Mouse (Mus musculus): Measurements from ENCODE around the gene Zdhhc11. TPM values are rescaled to one million over a fixed set of nuclear protein-coding genes. Genes with fewer than 3 reads are reported as not detected.

Zdhhc11 gene
- not detected in 2 replicates for polyA plus RNA-seq (2014; fragmentation: Nextera tagmentation; extraction: Ambion mirVana)

GRCm38 (mm10) chr13:73963551-73963950 lies at the start of gene Zdhhc11:
TSS of gene Zdhhc11 (plus strand) at chr13:73963851.
- no peak within 1 kb of the TSS for H3K9ac ChIP-seq (replicated peaks; ENCODE audit: low read depth, low read length)
- no peaks in the 10 kb centered on the region for H3K27me3 ChIP-seq (ENCODE audit: control insufficient read depth, insufficient read depth, low read length)
- no peaks in the 10 kb centered on the region for H3K4me1 ChIP-seq (ENCODE audit: control insufficient read depth, insufficient read depth, low read length)
- H3K9me3 ChIP-seq (ENCODE audit: control insufficient read depth, low read length), result no peaks in the 10 kb centered on the region
- peaks cover 36% of the 10 kb centered on the region for H3K36me3 ChIP-seq (ENCODE audit: control insufficient read depth, insufficient read depth, low read length)
- no peak within 1 kb of the TSS for H3K4me3 ChIP-seq (ENCODE audit: low read depth, low read length)
- 88% methylated on average over 5 of the region's 5 CpGs for WGBS
- no peak within 1 kb of the TSS for H3K27ac ChIP-seq (ENCODE audit: low read depth, low read length)
- no peak within 1 kb of the TSS for H3K4me2 ChIP-seq (ENCODE audit: low read depth, low read length)
- ATAC-seq (ENCODE audit: low read depth), result no peak

DNA sequence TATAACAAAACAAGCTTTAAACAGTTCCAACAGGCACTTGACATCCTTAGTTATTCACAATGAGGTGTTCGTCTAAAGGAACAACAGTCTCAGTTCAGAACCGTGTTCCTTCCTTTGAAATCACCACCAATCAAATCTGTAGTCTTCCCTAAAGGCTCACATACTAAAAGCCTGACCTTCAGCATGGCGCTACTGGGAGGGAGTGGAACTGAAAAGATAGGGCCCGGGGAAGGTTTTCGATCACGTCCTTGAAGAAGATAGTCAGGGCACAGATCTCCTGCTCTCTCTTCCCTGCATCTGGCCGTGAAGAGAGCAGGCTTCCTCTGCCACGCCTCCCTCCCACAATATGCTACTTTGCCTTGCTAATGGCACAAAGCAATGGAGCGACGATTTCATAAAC lies 31.4 kb upstream of the Zdhhc11 start:
- H3K9me3 ChIP-seq (ENCODE audit: control insufficient read depth, low read length), result no peaks in the 10 kb centered on the region
- no peaks in the 10 kb centered on the region for H3K27me3 ChIP-seq (ENCODE audit: control insufficient read depth, insufficient read depth, low read length)
- H3K4me2 ChIP-seq (ENCODE audit: low read depth, low read length), result no peak overlapping the region
- no peak for ATAC-seq (ENCODE audit: low read depth)
- 91% methylated on average over 10 of the region's 10 CpGs for WGBS
- H3K4me3 ChIP-seq (ENCODE audit: low read depth, low read length), result no peak overlapping the region
- H3K4me1 ChIP-seq (ENCODE audit: control insufficient read depth, insufficient read depth, low read length), result peaks cover 5% of the 10 kb centered on the region; the same call in 1 of the 2 replicates
- H3K36me3 ChIP-seq (ENCODE audit: control insufficient read depth, insufficient read depth, low read length), result no peaks in the 10 kb centered on the region
- H3K27ac ChIP-seq (ENCODE audit: low read depth, low read length), result no peak overlapping the region
- H3K9ac ChIP-seq (replicated peaks; ENCODE audit: low read depth, low read length), result no peak overlapping the region

DNA sequence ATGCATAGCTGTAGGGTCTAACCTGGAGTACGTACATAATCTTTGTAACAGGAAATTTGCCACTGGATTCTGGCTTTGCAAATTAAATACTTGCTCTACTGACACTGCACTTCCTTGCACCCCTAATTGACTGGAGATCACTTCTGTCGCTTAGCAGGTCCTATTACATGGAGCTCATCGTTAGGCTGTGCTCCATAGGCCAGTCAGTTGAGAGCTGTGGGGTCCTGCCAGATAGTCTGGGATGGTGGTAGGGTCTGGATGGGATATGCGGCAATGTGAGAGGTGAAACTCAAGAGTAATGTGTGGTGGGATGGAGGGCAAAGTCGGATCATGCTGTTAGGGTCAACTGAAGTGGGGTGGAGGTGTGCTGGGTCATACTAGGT lies 26.7 kb upstream of the Zdhhc11 start:
- peak overlapping the region; percentile 78 for H3K9ac ChIP-seq (replicated peaks; ENCODE audit: low read depth, low read length)
- peak overlapping the region; percentile 83 for H3K4me2 ChIP-seq (ENCODE audit: low read depth, low read length)
- H3K4me3 ChIP-seq (ENCODE audit: low read depth, low read length), result peak overlapping the region; percentile 72
- ATAC-seq (ENCODE audit: low read depth), result 0 out of 2 replicates have a peak, but pooled peaks have one; percentile 8
- peaks cover 15% of the 10 kb centered on the region for H3K36me3 ChIP-seq (ENCODE audit: control insufficient read depth, insufficient read depth, low read length)
- no peak overlapping the region for H3K27ac ChIP-seq (ENCODE audit: low read depth, low read length)
- H3K4me1 ChIP-seq (ENCODE audit: control insufficient read depth, insufficient read depth, low read length), result peaks cover 14% of the 10 kb centered on the region
- H3K27me3 ChIP-seq (ENCODE audit: control insufficient read depth, insufficient read depth, low read length), result no peaks in the 10 kb centered on the region
- 13% methylated on average over 5 of the region's 5 CpGs for WGBS
- no peaks in the 10 kb centered on the region for H3K9me3 ChIP-seq (ENCODE audit: control insufficient read depth, low read length)

- H3K36me3 ChIP-seq (ENCODE audit: control insufficient read depth, insufficient read depth, low read length), result peaks cover 21% of the 10 kb centered on the region
- peak within 1 kb of the TSS; percentile 82 for H3K27ac ChIP-seq (ENCODE audit: low read depth, low read length)
- H3K27me3 ChIP-seq (ENCODE audit: control insufficient read depth, insufficient read depth, low read length), result no peaks in the 10 kb centered on the region
- peak within 1 kb of the TSS; percentile 78 for H3K9ac ChIP-seq (replicated peaks; ENCODE audit: low read depth, low read length)
- peak within 1 kb of the TSS; percentile 84 for H3K4me2 ChIP-seq (ENCODE audit: low read depth, low read length)
- peaks cover 14% of the 10 kb centered on the region for H3K4me1 ChIP-seq (ENCODE audit: control insufficient read depth, insufficient read depth, low read length)
- WGBS, result under 1% methylated on average over 82 of the region's 82 CpGs
- H3K4me3 ChIP-seq (ENCODE audit: low read depth, low read length), result peak within 1 kb of the TSS; percentile 72
- H3K9me3 ChIP-seq (ENCODE audit: control insufficient read depth, low read length), result no peaks in the 10 kb centered on the region
- peak; percentile 99 for ATAC-seq (ENCODE audit: low read depth)
These were observed 26.1 kb upstream of the Zdhhc11 start, which contains the start of the genes Trip13 and Brd9 for GRCm38 (mm10) chr13:73937321-73938176. TSS of gene Trip13 (minus strand) at chr13:73937784. TSS of gene Brd9 (plus strand) at chr13:73937811.

- H3K27ac ChIP-seq (ENCODE audit: low read depth, low read length), result peak overlapping the region; percentile 82
- no peaks in the 10 kb centered on the region for H3K9me3 ChIP-seq (ENCODE audit: control insufficient read depth, low read length)
- H3K27me3 ChIP-seq (ENCODE audit: control insufficient read depth, insufficient read depth, low read length), result no peaks in the 10 kb centered on the region
- peaks cover 27% of the 10 kb centered on the region for H3K36me3 ChIP-seq (ENCODE audit: control insufficient read depth, insufficient read depth, low read length)
- peak; percentile 50 for ATAC-seq (ENCODE audit: low read depth)
- peaks cover 14% of the 10 kb centered on the region for H3K4me1 ChIP-seq (ENCODE audit: control insufficient read depth, insufficient read depth, low read length)
- WGBS, result 41% methylated on average over 13 of the region's 13 CpGs
- H3K4me3 ChIP-seq (ENCODE audit: low read depth, low read length), result peak overlapping the region; percentile 72
- peak overlapping the region; percentile 84 for H3K4me2 ChIP-seq (ENCODE audit: low read depth, low read length)
- H3K9ac ChIP-seq (replicated peaks; ENCODE audit: low read depth, low read length), result peak overlapping the region; percentile 78
These were observed 25.5 kb upstream of the Zdhhc11 start for GRCm38 (mm10) chr13:73938177-73938560.

- no peak overlapping the region for H3K27ac ChIP-seq (ENCODE audit: low read depth, low read length)
- no peaks in the 10 kb centered on the region for H3K9me3 ChIP-seq (ENCODE audit: control insufficient read depth, low read length)
- H3K4me1 ChIP-seq (ENCODE audit: control insufficient read depth, insufficient read depth, low read length), result peaks cover 14% of the 10 kb centered on the region
- H3K4me3 ChIP-seq (ENCODE audit: low read depth, low read length), result no peak overlapping the region
- no peak overlapping the region for H3K9ac ChIP-seq (replicated peaks; ENCODE audit: low read depth, low read length)
- no peak overlapping the region for H3K4me2 ChIP-seq (ENCODE audit: low read depth, low read length)
- ATAC-seq (ENCODE audit: low read depth), result no peak
- no peaks in the 10 kb centered on the region for H3K27me3 ChIP-seq (ENCODE audit: control insufficient read depth, insufficient read depth, low read length)
- H3K36me3 ChIP-seq (ENCODE audit: control insufficient read depth, insufficient read depth, low read length), result peaks cover 34% of the 10 kb centered on the region
- WGBS, result 95% methylated on average over 5 of the region's 5 CpGs
These were observed 24.6 kb upstream of the Zdhhc11 start for GRCm38 (mm10) chr13:73939101-73939500.

- Histone ChIP-seq H3K4me2 (ENCODE audit: low read depth, low read length) (no peak overlapping the region), H3K27me3 (ENCODE audit: control insufficient read depth, insufficient read depth, low read length) (no peaks in the 10 kb centered on the region), H3K9me3 (ENCODE audit: control insufficient read depth, low read length) (no peaks in the 10 kb centered on the region), H3K27ac (ENCODE audit: low read depth, low read length) (no peak overlapping the region), H3K36me3 (ENCODE audit: control insufficient read depth, insufficient read depth, low read length) (peaks cover 86% of the 10 kb centered on the region), H3K4me1 (ENCODE audit: control insufficient read depth, insufficient read depth, low read length) (no peaks in the 10 kb centered on the region), H3K4me3 (ENCODE audit: low read depth, low read length) (no peak overlapping the region), H3K9ac (replicated peaks; ENCODE audit: low read depth, low read length) (no peak overlapping the region)
- no peak for ATAC-seq (ENCODE audit: low read depth)
- WGBS, result 96% methylated on average over 9 of the region's 9 CpGs
These were observed 19.0 kb upstream of the Zdhhc11 start for GRCm38 (mm10) chr13:73944606-73945005.

DNA sequence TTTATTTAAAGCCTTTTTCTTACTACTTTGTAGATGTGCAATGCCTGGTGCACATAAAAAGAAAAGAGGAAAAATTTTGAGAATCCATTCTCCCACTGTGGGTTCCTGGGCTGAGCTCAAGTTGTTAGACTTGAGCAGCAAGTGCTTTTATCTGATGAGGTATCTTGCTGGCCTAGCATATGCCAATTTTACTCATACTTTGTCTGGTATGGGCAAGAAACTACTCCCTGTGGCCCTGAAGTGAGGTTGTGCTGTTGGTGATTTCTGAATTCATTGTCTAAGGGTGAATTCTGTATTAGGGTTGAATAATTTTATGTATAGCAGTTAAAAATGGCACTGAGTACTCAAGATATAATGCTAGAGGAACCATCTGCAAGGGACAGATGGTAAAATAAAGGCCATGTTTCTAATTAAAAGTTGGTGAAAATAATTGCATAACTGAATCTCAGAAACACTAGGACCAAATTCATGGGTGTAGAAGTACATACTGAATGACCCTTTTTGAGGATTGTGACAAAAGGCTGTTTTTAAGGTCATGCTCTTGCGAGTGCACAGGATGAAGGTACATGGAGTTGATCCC lies 10.0 kb upstream of the Zdhhc11 start:
- H3K4me2 ChIP-seq (ENCODE audit: low read depth, low read length), result no peak overlapping the region
- H3K27ac ChIP-seq (ENCODE audit: low read depth, low read length), result no peak overlapping the region
- no peak for ATAC-seq (ENCODE audit: low read depth)
- no peaks in the 10 kb centered on the region for H3K9me3 ChIP-seq (ENCODE audit: control insufficient read depth, low read length)
- H3K4me3 ChIP-seq (ENCODE audit: low read depth, low read length), result no peak overlapping the region
- peaks cover 81% of the 10 kb centered on the region for H3K36me3 ChIP-seq (ENCODE audit: control insufficient read depth, insufficient read depth, low read length)
- 94% methylated on average over 1 of the region's 1 CpGs for WGBS
- H3K4me1 ChIP-seq (ENCODE audit: control insufficient read depth, insufficient read depth, low read length), result no peaks in the 10 kb centered on the region
- H3K9ac ChIP-seq (replicated peaks; ENCODE audit: low read depth, low read length), result no peak overlapping the region
- no peaks in the 10 kb centered on the region for H3K27me3 ChIP-seq (ENCODE audit: control insufficient read depth, insufficient read depth, low read length)

GRCm38 (mm10) chr13:73954666-73955065 lies 9.0 kb upstream of the Zdhhc11 start:
- no peak for ATAC-seq (ENCODE audit: low read depth)
- H3K9me3 ChIP-seq (ENCODE audit: control insufficient read depth, low read length), result no peaks in the 10 kb centered on the region
- H3K4me1 ChIP-seq (ENCODE audit: control insufficient read depth, insufficient read depth, low read length), result no peaks in the 10 kb centered on the region
- no peak overlapping the region for H3K4me2 ChIP-seq (ENCODE audit: low read depth, low read length)
- H3K27ac ChIP-seq (ENCODE audit: low read depth, low read length), result no peak overlapping the region
- no peak overlapping the region for H3K4me3 ChIP-seq (ENCODE audit: low read depth, low read length)
- 63% methylated on average over 6 of the region's 6 CpGs for WGBS
- no peak overlapping the region for H3K9ac ChIP-seq (replicated peaks; ENCODE audit: low read depth, low read length)
- H3K27me3 ChIP-seq (ENCODE audit: control insufficient read depth, insufficient read depth, low read length), result no peaks in the 10 kb centered on the region
- H3K36me3 ChIP-seq (ENCODE audit: control insufficient read depth, insufficient read depth, low read length), result peaks cover 81% of the 10 kb centered on the region
